Mouse (Mus musculus) embryonic facial prominence, embryonic 11.5 days (tissue): ENCODE measurements around the gene Ltbr. TPM values are rescaled to one million over a fixed set of nuclear protein-coding genes. Genes with fewer than 3 reads are reported as not detected.

Source experiments
- ATAC-seq: fragments of 200-750 bp; cut with Nextera tagmentation; replicated peaks from 2 replicates; pipeline ENCODE4 v1.8.0; 2017; ENCODE audit warnings: low read depth; ENCODE audit not compliant: insufficient number of reproducible peaks, low FRiP score, low TSS enrichment
- DNase-seq: peaks from one replicate; pipeline ENCODE4 v3.0.0-alpha.2; 2015; ENCODE audit warnings: low spot score
- H3K27ac ChIP-seq: fragments of 300-500 bp; sonication (generic); replicated peaks from 2 replicates; pipeline ENCODE4 v1.5.1; 2014; ENCODE audit warnings: mild to moderate bottlenecking, low read depth, low read length, control low read depth
- H3K27me3 ChIP-seq: fragments of 300-500 bp; sonication (generic); 2 replicates; pipeline ENCODE4 v1.6.1; 2014; ENCODE audit warnings: mild to moderate bottlenecking, low read length, moderate library complexity, mixed read lengths; ENCODE audit not compliant: control insufficient read depth, insufficient read depth
- H3K36me3 ChIP-seq: fragments of 300-500 bp; sonication (generic); replicated peaks from 2 replicates; pipeline ENCODE4 v1.6.1; 2014; ENCODE audit warnings: low read depth, mild to moderate bottlenecking, low read length, moderate library complexity, mixed read lengths; ENCODE audit not compliant: control insufficient read depth, insufficient read depth
- H3K4me1 ChIP-seq: fragments of 300-500 bp; sonication (generic); 2 replicates; pipeline ENCODE4 v1.6.1; 2014; ENCODE audit warnings: low read length, mixed read lengths; ENCODE audit not compliant: control insufficient read depth, insufficient read depth
- H3K4me2 ChIP-seq: fragments of 300-500 bp; sonication (generic); 2 replicates; pipeline ENCODE4 v1.6.1; 2014; ENCODE audit warnings: low read depth, mild to moderate bottlenecking, control low read depth, low read length, moderate library complexity
- H3K4me3 ChIP-seq: fragments of 300-500 bp; sonication (generic); 2 replicates; pipeline ENCODE4 v1.5.1; 2014; ENCODE audit warnings: low read depth, low read length, control low read depth
- H3K9ac ChIP-seq: fragments of 300-500 bp; sonication (generic); replicated peaks from 2 replicates; pipeline ENCODE4 v1.6.1; 2014; ENCODE audit warnings: mild to moderate bottlenecking, control low read depth, low read length
- H3K9me3 ChIP-seq: fragments of 300-500 bp; sonication (generic); replicated peaks from 2 replicates; pipeline ENCODE4 v1.6.1; 2016; ENCODE audit warnings: mild to moderate bottlenecking, low read length, inconsistent platforms, mixed read lengths; ENCODE audit not compliant: control insufficient read depth
- WGBS: fragments of 180-500 bp; shearing (Covaris S2); extraction: QIAGEN DNeasy Blood & Tissue Kit; methylation state at CpG from one replicate; pipeline ENCODE4 v1.1.7; 2014; 5-methylcytosine and 5-hydroxymethylcytosine counted together
- polyA plus RNA-seq: library from polyadenylated mRNA; unstranded; fragments of >200 nt; fragmentation: Nextera tagmentation; extraction: Ambion mirVana; gene quantifications from 2 replicates; pipeline ENCODE4 v1.2.1, GENCODE M21; 2014

The Ltbr gene
- polyA plus RNA-seq, 1 experiment from 2014 or later = 22.8 TPM

GRCm38 (mm10) chr6:125350231-125350994 is 36.7 kb upstream of the Ltbr start:
- Histone ChIP-seq H3K27ac (peak overlapping the region; percentile 67), H3K36me3 (no peaks in the 10 kb centered on the region), H3K4me2 (peak overlapping the region; percentile 93), H3K9me3 (no peaks in the 10 kb centered on the region), H3K27me3 (no peaks in the 10 kb centered on the region), H3K9ac (peak overlapping the region; percentile 77), H3K4me3 (peak overlapping the region; percentile 69), H3K4me1 (peaks cover 12% of the 10 kb centered on the region)
- 2% methylated on average over 20 of the region's 20 CpGs for WGBS
- ATAC-seq (peak; percentile 17; the same call in 1 of the 2 replicates), DNase-seq (peak; percentile 23)

DNA sequence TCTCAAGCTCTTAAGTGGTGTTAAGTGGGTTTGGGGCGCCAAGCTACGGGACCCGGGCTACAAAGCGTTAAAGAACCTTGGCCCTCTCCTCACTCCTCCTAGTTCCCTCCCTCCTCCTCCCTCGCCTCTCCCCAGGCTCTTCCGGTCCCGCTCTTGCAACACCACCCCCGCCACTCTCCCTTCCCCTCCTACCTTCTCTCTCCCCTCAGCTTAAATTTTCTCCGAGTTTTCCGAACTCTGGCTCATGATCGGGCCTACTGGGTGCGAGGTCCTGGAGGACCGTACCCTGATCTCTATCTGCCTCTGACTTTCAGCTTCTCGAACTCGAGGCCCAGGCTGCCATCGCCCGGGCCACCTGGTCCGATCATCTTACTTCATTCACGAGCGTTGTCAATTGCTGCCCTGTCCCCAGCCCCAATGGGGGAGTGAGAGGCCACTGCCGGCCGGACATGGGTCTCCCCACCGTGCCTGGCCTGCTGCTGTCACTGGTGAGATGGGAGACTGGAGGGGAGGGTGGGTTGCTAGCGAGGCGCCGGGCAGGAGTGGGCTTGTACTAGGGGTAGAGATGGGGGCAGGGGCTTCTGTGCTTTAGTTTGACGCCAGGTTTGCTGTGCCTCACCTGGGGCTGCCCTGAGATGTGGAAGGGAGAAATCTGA is 36.0 kb upstream of the Ltbr start:
- Histone ChIP-seq H3K4me3 (peak overlapping the region; percentile 69), H3K27me3 (no peaks in the 10 kb centered on the region), H3K36me3 (no peaks in the 10 kb centered on the region), H3K9me3 (no peaks in the 10 kb centered on the region), H3K4me2 (peak overlapping the region; percentile 93), H3K9ac (peak overlapping the region; percentile 77), H3K4me1 (peaks cover 6% of the 10 kb centered on the region; the same call in 1 of the 2 replicates), H3K27ac (peak overlapping the region; percentile 67)
- peak; percentile 60 for ATAC-seq
- peak; percentile 89 for DNase-seq
- 0% methylated on average over 27 of the region's 27 CpGs for WGBS

DNA sequence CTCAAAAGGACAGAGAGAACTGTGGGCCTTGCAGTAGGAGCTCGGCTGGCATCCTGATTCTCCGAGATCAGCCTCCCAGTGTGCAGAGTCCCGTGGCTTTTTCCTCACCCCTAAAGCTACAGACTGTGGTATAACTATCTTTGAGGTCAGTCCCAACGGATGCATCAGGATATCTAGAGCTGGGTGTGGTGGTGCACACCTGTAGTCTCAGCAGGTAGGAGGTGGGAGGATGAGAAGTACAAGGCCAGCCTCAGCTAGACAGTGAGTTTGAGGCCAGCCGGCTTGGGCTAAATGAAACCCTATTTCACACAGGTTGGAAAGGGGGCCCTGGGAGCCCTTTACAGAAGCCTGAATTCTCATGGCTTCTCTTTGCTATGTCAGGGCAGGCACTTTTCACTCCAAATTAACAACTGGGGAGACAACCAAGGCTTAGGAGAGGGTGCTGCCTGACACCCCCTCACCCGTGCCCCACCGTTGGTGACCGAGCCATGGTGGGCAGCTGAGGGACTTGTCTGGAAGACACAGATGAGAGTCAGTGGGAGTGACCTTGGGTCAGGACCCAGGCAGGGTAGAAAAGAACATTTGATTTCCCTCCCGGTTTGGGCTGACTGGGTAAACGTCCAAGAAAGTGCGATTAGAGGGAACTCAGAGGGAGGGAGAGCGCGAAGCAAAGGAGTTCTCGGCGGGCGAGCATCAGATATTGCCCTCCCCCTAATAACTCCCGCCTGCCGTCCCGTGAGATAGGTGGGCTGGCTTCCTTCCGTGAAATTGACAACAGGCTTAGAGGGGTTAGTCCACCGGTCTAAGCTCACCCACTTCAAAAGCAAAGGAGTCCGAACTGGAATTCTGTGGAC is 35.3 kb upstream of the Ltbr start, which contains the start of gene Tnfrsf1a:
TSS of gene Tnfrsf1a (plus strand) at position 642 of the 854 bp plus-strand sequence.
- Histone ChIP-seq H3K4me1 (peaks cover under 1% of the 10 kb centered on the region; the same call in 1 of the 2 replicates), H3K9ac (peak within 1 kb of the TSS; percentile 77), H3K4me3 (peak within 1 kb of the TSS; percentile 69), H3K27me3 (no peaks in the 10 kb centered on the region), H3K4me2 (peak within 1 kb of the TSS; percentile 93), H3K36me3 (no peaks in the 10 kb centered on the region), H3K27ac (peak within 1 kb of the TSS; percentile 67), H3K9me3 (no peaks in the 10 kb centered on the region)
- ATAC-seq (peak; percentile 24; the same call in 1 of the 2 replicates), DNase-seq (no peak)
- WGBS = 3% methylated on average over 22 of the region's 22 CpGs

DNA sequence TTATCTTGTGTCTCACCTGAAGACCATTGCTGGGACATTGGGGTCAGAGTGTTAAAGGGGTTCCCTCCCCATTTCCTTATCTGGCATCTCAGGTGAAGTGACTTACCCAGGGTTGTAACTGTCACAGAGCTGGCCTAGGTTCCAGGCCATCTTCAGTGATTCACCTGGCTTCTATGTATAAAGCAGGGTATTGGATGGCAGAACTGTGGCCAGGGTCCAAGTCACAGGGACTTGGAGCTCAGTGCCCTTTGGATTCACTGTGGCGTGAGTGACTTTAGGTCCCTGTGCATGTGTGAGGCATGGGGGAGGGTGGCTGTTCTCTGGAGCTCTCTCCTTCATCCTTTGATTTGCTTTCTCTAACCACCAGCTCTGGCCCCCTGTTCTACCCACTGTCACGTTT is 32.3 kb upstream of the Ltbr start:
- no peaks in the 10 kb centered on the region for H3K9me3 ChIP-seq
- no peaks in the 10 kb centered on the region for H3K4me1 ChIP-seq
- no peak overlapping the region for H3K27ac ChIP-seq
- H3K9ac ChIP-seq = no peak overlapping the region
- ATAC-seq = no peak
- H3K4me2 ChIP-seq = no peak overlapping the region
- WGBS = 57% methylated on average over 2 of the region's 2 CpGs
- H3K27me3 ChIP-seq = no peaks in the 10 kb centered on the region
- no peaks in the 10 kb centered on the region for H3K36me3 ChIP-seq
- no peak for DNase-seq
- H3K4me3 ChIP-seq = no peak overlapping the region

DNA sequence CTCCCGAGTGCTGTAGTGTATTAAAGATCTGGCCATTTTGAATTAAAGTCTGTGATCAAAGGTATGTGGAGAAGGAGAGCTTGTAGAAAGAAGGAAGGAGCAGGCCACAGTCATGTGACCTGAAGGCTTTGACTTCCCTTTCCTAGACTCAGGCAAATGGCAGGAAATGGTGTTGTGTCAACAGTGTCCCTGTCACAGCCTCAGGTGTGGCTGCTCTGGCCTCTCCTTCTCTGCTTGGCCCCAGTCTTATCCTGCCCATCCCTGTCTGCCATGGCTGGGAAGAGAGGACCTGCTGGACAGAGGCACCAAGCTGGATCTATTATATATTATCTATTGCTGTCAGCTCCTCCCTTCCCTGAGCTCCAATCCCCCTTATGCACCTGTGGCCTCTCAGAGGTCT is 31.9 kb upstream of the Ltbr start:
- no peak overlapping the region for H3K4me2 ChIP-seq
- H3K9me3 ChIP-seq = no peaks in the 10 kb centered on the region
- no peaks in the 10 kb centered on the region; the same call in 1 of the 2 replicates for H3K4me1 ChIP-seq
- DNase-seq = no peak
- ATAC-seq = no peak
- no peak overlapping the region for H3K27ac ChIP-seq
- H3K27me3 ChIP-seq = no peaks in the 10 kb centered on the region
- no peak overlapping the region for H3K9ac ChIP-seq
- WGBS = 60% methylated on average over 1 of the region's 1 CpGs
- no peak overlapping the region for H3K4me3 ChIP-seq
- H3K36me3 ChIP-seq = no peaks in the 10 kb centered on the region

- DNase-seq (no peak), ATAC-seq (no peak)
- Histone ChIP-seq H3K27ac (no peak overlapping the region), H3K36me3 (no peaks in the 10 kb centered on the region), H3K9me3 (no peaks in the 10 kb centered on the region), H3K9ac (no peak overlapping the region), H3K4me2 (no peak overlapping the region), H3K4me3 (no peak overlapping the region), H3K4me1 (no peaks in the 10 kb centered on the region; the same call in 1 of the 2 replicates), H3K27me3 (no peaks in the 10 kb centered on the region)
- 57% methylated on average over 4 of the region's 4 CpGs for WGBS
These were observed 31.2 kb upstream of the Ltbr start for GRCm38 (mm10) chr6:125344866-125345265.

- H3K36me3 ChIP-seq = no peaks in the 10 kb centered on the region
These were observed 30.4 kb upstream of the Ltbr start for GRCm38 (mm10) chr6:125344084-125344483.

More at GRCm38 (mm10) chr6:125344084-125344483, 30.4 kb upstream of the Ltbr start:
- no peaks in the 10 kb centered on the region for H3K27me3 ChIP-seq
- ATAC-seq (no peak), DNase-seq (no peak)
- no peak overlapping the region for H3K4me2 ChIP-seq
- no peaks in the 10 kb centered on the region; the same call in 1 of the 2 replicates for H3K4me1 ChIP-seq
- no peak overlapping the region for H3K9ac ChIP-seq
- WGBS = 38% methylated on average over 8 of the region's 8 CpGs
- no peak overlapping the region for H3K27ac ChIP-seq
- H3K4me3 ChIP-seq = no peak overlapping the region
- no peaks in the 10 kb centered on the region for H3K9me3 ChIP-seq
